Mouse (Mus musculus) erythroblast, embryonic 14.5 days (primary cell): ENCODE results near the gene Vinac1.

Experiments used
- GATA1 ChIP-seq: IDR thresholded peaks from 2 replicates; pipeline ENCODE4 v1.6.1; 2012; ENCODE audit warnings: low read length, inconsistent platforms, mixed read lengths
- TAL1 ChIP-seq: IDR thresholded peaks from 3 replicates; pipeline ENCODE4 v1.6.1; 2012; ENCODE audit warnings: low read length, inconsistent platforms, mixed read lengths

DNA sequence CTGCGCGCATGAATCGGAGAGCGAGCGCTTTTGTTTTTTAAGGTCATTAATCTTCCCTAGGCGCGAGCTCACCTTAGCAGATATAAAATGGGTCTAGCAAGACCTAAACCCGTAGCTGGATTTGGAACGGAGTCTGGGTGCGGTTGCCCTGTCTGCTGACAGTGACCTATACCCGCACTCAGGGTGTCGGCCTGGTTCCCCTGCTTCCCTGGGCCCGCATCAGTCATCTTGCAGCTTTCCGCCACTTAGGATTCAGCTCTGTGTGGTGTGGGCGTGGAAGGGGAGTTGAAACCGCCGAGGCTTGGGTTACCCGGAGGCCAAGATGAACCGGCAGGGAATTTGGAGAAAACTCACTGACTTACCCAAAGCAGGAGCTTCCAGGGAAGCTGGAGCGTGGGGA is 18.4 kb upstream of the Vinac1 start:
- no peak for TF ChIP-seq TAL1
- no peak for TF ChIP-seq GATA1
